Mouse (Mus musculus) bone marrow, adult 2 months (tissue): Measurements from ENCODE around the gene Nr1d1.

ENCODE experiments used
- CTCF ChIP-seq: fragments of 200-500 bp; IDR thresholded peaks from 2 replicates; pipeline ENCODE4 v1.5.1; 2011; ENCODE audit warnings: low read length, control low read depth; ENCODE audit not compliant: control insufficient read depth, insufficient read depth
- POLR2A ChIP-seq: fragments of 200-500 bp; IDR thresholded peaks from 2 replicates; pipeline ENCODE4 v1.6.1; 2011; ENCODE audit warnings: low read depth, mild to moderate bottlenecking, control low read depth, low read length, borderline replicate concordance; ENCODE audit not compliant: control insufficient read depth

GRCm38 (mm10) chr11:98789824-98790223, 14.7 kb upstream of the Nr1d1 start:
- no peak for TF ChIP-seq CTCF
- TF ChIP-seq POLR2A: no peak
